Mouse (Mus musculus): ENCODE results near the gene Gm281. TPM values are rescaled to one million over a fixed set of nuclear protein-coding genes. Genes with fewer than 3 reads are reported as not detected.

The Gm281 gene
- polyA plus RNA-seq, 1 experiment = not detected

DNA sequence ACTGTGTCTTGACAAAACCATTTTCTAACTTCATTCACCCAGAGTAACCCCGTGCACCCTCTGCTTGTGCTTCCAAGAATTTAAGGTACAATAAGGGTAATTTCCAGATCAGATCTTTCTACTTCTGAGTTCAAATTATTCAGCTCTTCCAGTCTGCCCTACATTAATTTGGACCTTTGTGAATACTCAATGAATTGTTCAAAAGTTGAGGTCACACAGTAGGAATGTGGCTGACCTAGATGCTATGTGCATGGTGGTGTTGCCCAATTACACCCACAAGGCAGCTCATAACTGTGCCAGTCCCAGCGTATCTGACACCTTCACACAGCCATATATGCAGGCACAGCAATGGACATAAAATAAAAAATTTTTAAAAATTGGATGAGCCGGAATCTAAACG, 30.4 kb upstream of the Gm281 start:
- Histone ChIP-seq H3K4me3 (ENCODE audit: insufficient read depth, low read length) (no peak overlapping the region), H3K4me1 (ENCODE audit: control insufficient read depth, insufficient read depth, low read length) (no peaks in the 10 kb centered on the region), H3K27ac (ENCODE audit: insufficient read depth, low read depth, low read length) (no peak overlapping the region)
- no peak for TF ChIP-seq POLR2A (IDR thresholded peaks at IDR 0.05; ENCODE audit: borderline replicate concordance, low read depth, low read length)
- no peak for TF ChIP-seq CTCF (IDR thresholded peaks at IDR 0.05; ENCODE audit: low read depth, low read length)

- TF ChIP-seq POLR2A (IDR thresholded peaks at IDR 0.05; ENCODE audit: borderline replicate concordance, low read depth, low read length) (no peak), CTCF (IDR thresholded peaks at IDR 0.05; ENCODE audit: low read depth, low read length) (no peak)
- H3K4me1 ChIP-seq (ENCODE audit: control insufficient read depth, insufficient read depth, low read length) = no peaks in the 10 kb centered on the region
- no peak overlapping the region for H3K27ac ChIP-seq (ENCODE audit: insufficient read depth, low read depth, low read length)
- no peak overlapping the region for H3K4me3 ChIP-seq (ENCODE audit: insufficient read depth, low read length)
Measured at GRCm38 (mm10) chr14:13934052-13934371, 19.7 kb upstream of the Gm281 start.

- no peak overlapping the region for H3K27ac ChIP-seq (ENCODE audit: insufficient read depth, low read depth, low read length)
- no peak for TF ChIP-seq CTCF (IDR thresholded peaks at IDR 0.05; ENCODE audit: low read depth, low read length)
- H3K4me3 ChIP-seq (ENCODE audit: insufficient read depth, low read length) = no peak overlapping the region
- no peaks in the 10 kb centered on the region for H3K4me1 ChIP-seq (ENCODE audit: control insufficient read depth, insufficient read depth, low read length)
Measured at GRCm38 (mm10) chr14:13933290-13934051, 19.2 kb upstream of the Gm281 start.

- TF ChIP-seq CTCF (IDR thresholded peaks at IDR 0.05; ENCODE audit: low read depth, low read length) = no peak
- no peak for TF ChIP-seq POLR2A (IDR thresholded peaks at IDR 0.05; ENCODE audit: borderline replicate concordance, low read depth, low read length)
- H3K4me1 ChIP-seq (ENCODE audit: control insufficient read depth, insufficient read depth, low read length) = no peaks in the 10 kb centered on the region
- no peak overlapping the region for H3K4me3 ChIP-seq (ENCODE audit: insufficient read depth, low read length)
- H3K27ac ChIP-seq (ENCODE audit: insufficient read depth, low read depth, low read length) = no peak overlapping the region
Measured at GRCm38 (mm10) chr14:13917630-13918029, 3.4 kb upstream of the Gm281 start.

GRCm38 (mm10) chr14:13917208-13917607, 2.9 kb upstream of the Gm281 start:
- H3K4me3 ChIP-seq (ENCODE audit: insufficient read depth, low read length) = no peak overlapping the region
- no peak overlapping the region for H3K27ac ChIP-seq (ENCODE audit: insufficient read depth, low read depth, low read length)
- no peaks in the 10 kb centered on the region for H3K4me1 ChIP-seq (ENCODE audit: control insufficient read depth, insufficient read depth, low read length)
- TF ChIP-seq CTCF (IDR thresholded peaks at IDR 0.05; ENCODE audit: low read depth, low read length) (no peak), POLR2A (IDR thresholded peaks at IDR 0.05; ENCODE audit: borderline replicate concordance, low read depth, low read length) (no peak)

DNA sequence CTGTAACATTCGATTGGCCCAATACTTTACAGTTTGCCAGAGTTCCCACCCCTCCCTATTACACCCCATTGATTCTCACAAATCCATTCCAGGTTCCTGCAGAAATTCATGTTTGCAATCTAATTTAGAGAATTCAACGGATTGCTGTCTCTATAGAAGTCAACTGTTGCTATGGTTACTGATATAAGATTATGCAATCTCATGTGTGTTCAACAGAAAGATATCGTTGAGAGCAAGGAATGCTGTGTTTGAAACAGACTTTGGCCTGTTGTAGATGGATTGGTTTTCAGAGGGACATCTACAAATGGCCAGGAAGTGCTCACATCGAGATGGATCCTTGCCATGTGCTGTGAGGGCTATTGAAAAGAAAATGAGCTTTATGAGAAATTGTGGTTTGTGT, 929 bp upstream of the Gm281 start:
- no peak overlapping the region for H3K27ac ChIP-seq (ENCODE audit: insufficient read depth, low read depth, low read length)
- H3K4me3 ChIP-seq (ENCODE audit: insufficient read depth, low read length) = no peak overlapping the region
- H3K4me1 ChIP-seq (ENCODE audit: control insufficient read depth, insufficient read depth, low read length) = no peaks in the 10 kb centered on the region
- TF ChIP-seq CTCF (IDR thresholded peaks at IDR 0.05; ENCODE audit: low read depth, low read length) = no peak
- no peak for TF ChIP-seq POLR2A (IDR thresholded peaks at IDR 0.05; ENCODE audit: borderline replicate concordance, low read depth, low read length)

GRCm38 (mm10) chr14:13910148-13910547, 4.1 kb downstream of the Gm281 start:
- H3K4me3 ChIP-seq (ENCODE audit: insufficient read depth, low read length) = no peak overlapping the region
- TF ChIP-seq POLR2A (IDR thresholded peaks at IDR 0.05; ENCODE audit: borderline replicate concordance, low read depth, low read length) (no peak), CTCF (IDR thresholded peaks at IDR 0.05; ENCODE audit: low read depth, low read length) (no peak)
- no peaks in the 10 kb centered on the region for H3K4me1 ChIP-seq (ENCODE audit: control insufficient read depth, insufficient read depth, low read length)
- H3K27ac ChIP-seq (ENCODE audit: insufficient read depth, low read depth, low read length) = no peak overlapping the region

- TF ChIP-seq POLR2A (IDR thresholded peaks at IDR 0.05; ENCODE audit: borderline replicate concordance, low read depth, low read length) (no peak), CTCF (IDR thresholded peaks at IDR 0.05; ENCODE audit: low read depth, low read length) (no peak)
- H3K27ac ChIP-seq (ENCODE audit: insufficient read depth, low read depth, low read length) = no peak overlapping the region
- H3K4me1 ChIP-seq (ENCODE audit: control insufficient read depth, insufficient read depth, low read length) = no peaks in the 10 kb centered on the region
- no peak overlapping the region for H3K4me3 ChIP-seq (ENCODE audit: insufficient read depth, low read length)
Measured at GRCm38 (mm10) chr14:13907145-13907544, 7.1 kb downstream of the Gm281 start.

DNA sequence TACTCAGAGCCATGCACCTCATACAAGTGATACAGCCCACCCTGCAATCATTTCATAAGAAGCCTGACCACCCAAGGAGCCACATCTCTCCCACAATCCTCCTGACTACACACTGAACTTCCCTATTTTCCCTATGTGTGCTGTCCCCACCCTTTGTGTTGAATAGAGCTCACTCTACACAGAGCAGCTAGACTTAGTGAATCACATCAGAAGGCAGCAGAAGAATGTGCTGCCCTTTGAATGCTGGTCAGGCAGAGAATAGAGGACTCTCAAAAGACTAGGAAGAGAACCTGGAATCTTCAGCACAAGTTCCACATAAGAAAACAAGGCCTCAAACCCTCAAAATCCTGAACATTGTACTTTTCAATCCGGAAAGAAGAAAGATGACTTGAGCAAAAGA, 7.8 kb downstream of the Gm281 start:
- Histone ChIP-seq H3K4me3 (ENCODE audit: insufficient read depth, low read length) (no peak overlapping the region), H3K4me1 (ENCODE audit: control insufficient read depth, insufficient read depth, low read length) (no peaks in the 10 kb centered on the region), H3K27ac (ENCODE audit: insufficient read depth, low read depth, low read length) (no peak overlapping the region)
- no peak for TF ChIP-seq POLR2A (IDR thresholded peaks at IDR 0.05; ENCODE audit: borderline replicate concordance, low read depth, low read length)
- no peak for TF ChIP-seq CTCF (IDR thresholded peaks at IDR 0.05; ENCODE audit: low read depth, low read length)

DNA sequence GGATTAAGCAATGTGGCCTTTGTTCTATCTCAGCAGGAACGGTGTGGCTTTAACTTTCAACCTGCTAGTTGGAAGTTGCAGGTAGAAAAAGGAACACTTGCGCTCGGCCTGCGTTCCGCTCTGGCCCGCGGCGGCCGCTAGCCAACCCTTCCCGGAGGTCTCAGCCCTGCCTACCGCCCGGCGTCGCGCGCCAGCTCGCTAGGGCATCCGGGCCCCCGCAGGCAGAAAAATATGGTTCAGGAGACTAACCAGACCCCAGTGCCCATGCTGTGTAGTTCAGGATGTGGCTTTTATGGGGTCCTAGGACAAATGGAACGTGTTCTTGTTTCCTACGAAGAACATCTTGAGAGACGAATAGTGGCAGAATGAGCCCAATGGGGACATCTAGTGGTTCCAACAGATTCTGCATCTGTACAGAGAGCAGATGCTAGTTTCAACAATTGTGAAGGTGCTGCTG, 12.6 kb downstream of the Gm281 start:
- Histone ChIP-seq H3K27ac (ENCODE audit: insufficient read depth, low read depth, low read length) (no peak overlapping the region), H3K4me1 (ENCODE audit: control insufficient read depth, insufficient read depth, low read length) (no peaks in the 10 kb centered on the region), H3K4me3 (ENCODE audit: insufficient read depth, low read length) (peak overlapping the region; percentile 65)
- TF ChIP-seq CTCF (IDR thresholded peaks at IDR 0.05; ENCODE audit: low read depth, low read length) (peak; percentile 61), POLR2A (IDR thresholded peaks at IDR 0.05; ENCODE audit: borderline replicate concordance, low read depth, low read length) (no peak)

Measured in bone marrow macrophage, adult 2 months (primary cell).